Mouse (Mus musculus) right cerebral cortex, postnatal 36 days (tissue): ENCODE measurements around the gene Abi3bp.

Source experiments
- DNase-seq, 2 experiments: peaks; one replicate each; pipeline ENCODE4 v3.0.0; 2022; ENCODE audit warnings: low spot score in 2 of 2, mixed read lengths in 1 of 2

Gene Abi3bp

GRCm38 (mm10) chr16:56477677-56478574 lies at the start of gene Abi3bp:
Abi3bp (plus strand) TSS chr16:56477878.
- DNase-seq, result peak; percentile 43

GRCm38 (mm10) chr16:56435293-56436185 lies 42.1 kb upstream of the Abi3bp start:
- no peak for DNase-seq

- no peak for DNase-seq
These were observed 37.4 kb upstream of the Abi3bp start for GRCm38 (mm10) chr16:56440243-56440642.

GRCm38 (mm10) chr16:56441113-56441512 lies 36.6 kb upstream of the Abi3bp start:
- DNase-seq, result no peak

- DNase-seq, result no peak
These were observed 35.9 kb upstream of the Abi3bp start for GRCm38 (mm10) chr16:56441658-56442344.

GRCm38 (mm10) chr16:56451482-56451881 lies 26.2 kb upstream of the Abi3bp start:
- no peak for DNase-seq

GRCm38 (mm10) chr16:56451923-56452322 lies 25.8 kb upstream of the Abi3bp start:
- no peak for DNase-seq

- peak in 1 of 2 experiments; percentile 7 for DNase-seq
These were observed 19.5 kb upstream of the Abi3bp start for GRCm38 (mm10) chr16:56458052-56458754.

- DNase-seq, result no peak
These were observed 4.5 kb upstream of the Abi3bp start for GRCm38 (mm10) chr16:56473160-56473559.

GRCm38 (mm10) chr16:56475676-56476075 lies 2.0 kb upstream of the Abi3bp start:
- DNase-seq, result no peak

GRCm38 (mm10) chr16:56478575-56479191 lies 1.0 kb downstream of the Abi3bp start:
- no peak for DNase-seq

- no peak for DNase-seq
These were observed 5.8 kb downstream of the Abi3bp start for GRCm38 (mm10) chr16:56483466-56483865.

- no peak for DNase-seq
These were observed 8.8 kb downstream of the Abi3bp start for GRCm38 (mm10) chr16:56486461-56486860.

- DNase-seq, result no peak
These were observed 13.2 kb downstream of the Abi3bp start for GRCm38 (mm10) chr16:56490861-56491260.

- DNase-seq, result no peak
These were observed 17.6 kb downstream of the Abi3bp start for GRCm38 (mm10) chr16:56495266-56495665.

- DNase-seq, result no peak
These were observed 19.1 kb downstream of the Abi3bp start for GRCm38 (mm10) chr16:56496743-56497142.

GRCm38 (mm10) chr16:56498680-56499079 lies 21.0 kb downstream of the Abi3bp start:
- DNase-seq, result no peak

GRCm38 (mm10) chr16:56500441-56500840 lies 22.8 kb downstream of the Abi3bp start:
- no peak for DNase-seq

GRCm38 (mm10) chr16:56501101-56501500 lies 23.4 kb downstream of the Abi3bp start:
- DNase-seq, result no peak

GRCm38 (mm10) chr16:56501513-56501912 lies 23.8 kb downstream of the Abi3bp start:
- no peak for DNase-seq

- no peak for DNase-seq
These were observed 24.5 kb downstream of the Abi3bp start for GRCm38 (mm10) chr16:56502134-56502533.
